11 mouse cellular contexts compared by ENCODE assay signal in genomic region chr8:111224153-111224552, GRCm38 (mm10). TPM values are rescaled to one million over a fixed set of nuclear protein-coding genes. Genes with fewer than 3 reads are reported as not detected.
DNase-seq lines count a peak whose midpoint lies in the region; ATAC-seq lines count a peak whose summit lies in the region.
"Had no signal": no experiment of that assay in that cellular context is flagged by ENCODE, and none has a peak within 500 bp of the region (broad histone marks: within the 10 kb centered on the region; RNA-seq: fewer than 3 reads in every experiment).

No protein-coding gene starts in this region.

- no peaks in the 10 kb centered on the region for H3K9me3 ChIP-seq in forebrain, embryonic 14.5 days (replicated peaks; ENCODE audit: control insufficient read depth, low read length)
- H3K9me3 ChIP-seq in forebrain, embryonic 15.5 days, result no peaks in the 10 kb centered on the region
- H3K9me3 ChIP-seq: stomach, embryonic 15.5 days had no signal

- DNase-seq in forebrain, embryonic 14.5 days (ENCODE audit: low spot score), result peak; percentile 65
- peak; percentile 41 for DNase-seq in kidney, postnatal 14 days
- no peak for DNase-seq in kidney, adult 8-10 months
- DNase-seq in ovary, adult 18-20 months (ENCODE audit: low spot score), result peak; percentile 31
- no peak for DNase-seq in ovary, postnatal 10 days (ENCODE audit: low spot score)
- DNase-seq in right cerebral cortex, postnatal 14 days, result peak; percentile 10
- no peak for DNase-seq in spleen, postnatal 14 days (ENCODE audit: low spot score in 2 of 2)
- DNase-seq: embryo, embryonic 11 days had no signal

- no peak overlapping the region for H3K9ac ChIP-seq in forebrain, embryonic 14.5 days (ENCODE audit: low read length)
- H3K9ac ChIP-seq in forebrain, embryonic 15.5 days (replicated peaks), result no peak overlapping the region
- H3K9ac ChIP-seq: stomach, embryonic 15.5 days had no signal

- 22% methylated on average over 5 of the region's 5 CpGs for WGBS in forebrain, embryonic 14.5 days
- WGBS in forebrain, embryonic 15.5 days, result 29% methylated on average over 5 of the region's 5 CpGs

- H3K27me3 ChIP-seq in forebrain, embryonic 14.5 days (replicated peaks; ENCODE audit: control insufficient read depth, insufficient read depth, low read length), result no peaks in the 10 kb centered on the region
- no peaks in the 10 kb centered on the region for H3K27me3 ChIP-seq in forebrain, embryonic 15.5 days
- H3K27me3 ChIP-seq: stomach, embryonic 15.5 days had no signal

- no peaks in the 10 kb centered on the region for H3K36me3 ChIP-seq in forebrain, embryonic 14.5 days (ENCODE audit: control insufficient read depth, insufficient read depth, low read length)
- no peaks in the 10 kb centered on the region for H3K36me3 ChIP-seq in forebrain, embryonic 15.5 days
- H3K36me3 ChIP-seq: stomach, embryonic 15.5 days had no signal

- ATAC-seq in forebrain, embryonic 14.5 days, result no peak
- ATAC-seq in forebrain, embryonic 15.5 days (replicated peaks), result no peak
- ATAC-seq: CD4-positive, CD25-positive, alpha-beta regulatory T cell, adult 4 months had no signal

- peaks cover 4% of the 10 kb centered on the region; the same call in 1 of the 2 replicates for H3K4me1 ChIP-seq in forebrain, embryonic 14.5 days (ENCODE audit: control insufficient read depth, insufficient read depth, low read length)
- peaks cover 9% of the 10 kb centered on the region for H3K4me1 ChIP-seq in forebrain, embryonic 15.5 days
- H3K4me1 ChIP-seq: stomach, embryonic 15.5 days had no signal

- no peak overlapping the region for H3K4me2 ChIP-seq in forebrain, embryonic 14.5 days (ENCODE audit: low read length)
- no peak overlapping the region for H3K4me2 ChIP-seq in forebrain, embryonic 15.5 days (replicated peaks)
- H3K4me2 ChIP-seq: stomach, embryonic 15.5 days had no signal

- no peak overlapping the region for H3K27ac ChIP-seq in forebrain, embryonic 14.5 days (ENCODE audit: low read depth, low read length)
- no peak overlapping the region for H3K27ac ChIP-seq in forebrain, embryonic 15.5 days (replicated peaks)
- H3K27ac ChIP-seq: stomach, embryonic 15.5 days had no signal

- no peak overlapping the region for H3K4me3 ChIP-seq in forebrain, embryonic 14.5 days (ENCODE audit: low read depth, low read length)
- H3K4me3 ChIP-seq in forebrain, embryonic 15.5 days, result no peak overlapping the region
- H3K4me3 ChIP-seq: stomach, embryonic 15.5 days had no signal

RNA-seq across cellular contexts. Expression of gene Glg1, which starts 34.9 kb away (rescaled TPM):
- 65.2 and 66.1 TPM in 2 replicates for polyA plus RNA-seq in forebrain, embryonic 14.5 days (2014; fragmentation: Nextera tagmentation; extraction: Ambion mirVana)
- polyA plus RNA-seq in forebrain, embryonic 15.5 days (2015; fragmentation: Nextera tagmentation; extraction: Ambion mirVana), result 61.8 and 70.8 TPM in 2 replicates

Comparison
In these comparisons a context has a peak if more than half of its experiments do, and no peak if none do; other contexts are left out.
1. DNase-seq: peak in forebrain, embryonic 14.5 days (single experiment), kidney, postnatal 14 days (single experiment), ovary, adult 18-20 months (single experiment) and right cerebral cortex, postnatal 14 days (single experiment); none in kidney, adult 8-10 months (0 of 2), ovary, postnatal 10 days (single experiment) and spleen, postnatal 14 days (0 of 2).